Mouse (Mus musculus) adrenal gland, adult 18-20 months (tissue): ENCODE data around the gene Steap3. TPM values are rescaled to one million over a fixed set of nuclear protein-coding genes. Genes with fewer than 3 reads are reported as not detected.

Experiments
- DNase-seq, 2 experiments: peaks; one replicate each; pipeline ENCODE4 v3.0.0; 2021 to 2022; ENCODE audit warnings: low spot score in 2 of 2
- total RNA-seq, 2 experiments: library from RNA; stranded (reverse); gene quantifications; 1 replicate in 1 of 2; 2 replicates in 1 of 2; pipeline ENCODE4 v1.2.3; 2021

Gene Steap3
- total RNA-seq, 2 experiments from 2014 or later, result 21.7 to 27.8 TPM

- no peak for DNase-seq
These were observed 21.3 kb downstream of the Steap3 start for GRCm38 (mm10) chr1:120251193-120251592.

- no peak for DNase-seq
These were observed 21.9 kb downstream of the Steap3 start for GRCm38 (mm10) chr1:120250586-120250985.

GRCm38 (mm10) chr1:120249842-120250241 is 22.7 kb downstream of the Steap3 start:
- no peak for DNase-seq

DNA sequence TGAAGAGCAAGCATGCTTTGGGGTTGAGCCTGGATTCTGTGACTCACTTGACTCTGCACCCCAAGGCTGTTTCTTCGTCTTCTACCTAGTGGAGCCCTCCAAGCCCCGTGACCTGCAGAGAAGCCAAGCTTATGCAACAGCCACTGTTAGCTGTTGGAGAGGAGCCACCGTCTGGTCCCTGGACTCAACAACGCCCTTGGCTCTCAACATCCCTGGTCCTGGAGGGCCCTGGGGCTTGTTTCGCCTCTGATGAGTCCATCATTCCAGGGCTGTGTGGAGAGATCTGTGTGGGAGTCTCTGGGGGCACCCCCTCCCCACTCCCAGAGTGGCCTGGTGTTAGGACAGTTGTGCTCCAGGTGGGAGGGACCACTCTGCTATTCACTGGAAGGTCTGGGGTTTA is 24.3 kb downstream of the Steap3 start:
- DNase-seq, result peak; percentile 58 to 65

DNA sequence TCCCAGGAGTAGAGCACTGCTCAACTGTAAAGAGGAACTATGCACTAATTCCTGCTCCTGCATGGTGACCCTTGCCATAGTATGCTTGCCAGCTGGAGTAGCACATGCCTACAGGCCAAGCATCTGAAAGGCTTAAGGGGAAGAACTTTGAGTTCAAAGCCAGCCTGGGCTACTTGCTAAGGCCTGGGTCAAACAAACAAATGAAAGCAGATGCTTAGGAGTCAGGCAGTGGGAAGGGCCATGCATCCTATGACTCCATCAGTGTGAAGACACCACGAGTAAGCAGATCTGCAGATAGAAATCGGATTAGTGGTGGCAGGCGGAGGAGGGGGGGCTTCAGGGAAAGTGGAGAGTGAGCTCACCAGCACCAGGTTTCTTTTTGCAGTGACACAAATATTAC is 25.2 kb downstream of the Steap3 start:
- DNase-seq, result no peak

DNA sequence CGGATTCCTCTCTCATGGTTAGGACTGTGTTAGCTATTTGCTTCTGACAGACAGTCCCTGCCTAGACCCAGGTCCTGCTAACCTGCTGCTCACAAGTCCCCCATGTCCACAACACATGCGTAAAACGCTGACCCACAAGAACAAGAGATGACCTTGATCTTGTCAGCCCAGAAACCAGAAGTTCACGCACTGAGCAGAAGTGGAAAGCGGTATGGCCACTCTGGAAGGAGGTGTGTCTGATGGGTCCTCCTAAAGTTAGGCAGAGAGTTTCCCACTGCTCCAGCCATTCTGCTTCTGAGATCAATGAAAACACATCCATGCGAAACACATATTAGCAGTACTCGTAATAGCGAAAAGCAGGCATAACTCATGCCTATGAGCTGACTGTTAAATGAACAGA is 25.6 kb downstream of the Steap3 start:
- DNase-seq, result no peak

- no peak for DNase-seq
These were observed 26.8 kb downstream of the Steap3 start for GRCm38 (mm10) chr1:120245661-120246131.

DNA sequence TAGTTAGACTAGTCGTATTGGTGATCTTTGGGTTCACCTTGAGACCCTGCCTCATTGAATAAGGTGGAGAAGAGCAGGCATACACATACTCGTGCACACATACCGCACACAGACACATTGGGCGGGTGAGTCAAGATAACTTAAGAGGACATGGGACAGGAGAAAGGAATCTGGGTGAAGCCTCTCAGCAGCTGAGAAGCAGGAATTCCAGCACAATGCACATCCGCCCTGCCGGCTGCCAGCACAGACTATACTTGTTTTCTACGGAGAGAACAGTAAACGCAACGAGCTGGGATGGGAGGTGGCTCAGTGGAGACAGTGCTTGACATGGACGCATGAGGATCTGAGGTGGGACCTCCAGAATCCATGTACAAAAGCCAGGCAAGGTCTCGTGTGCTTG is 27.9 kb downstream of the Steap3 start:
- no peak for DNase-seq

DNA sequence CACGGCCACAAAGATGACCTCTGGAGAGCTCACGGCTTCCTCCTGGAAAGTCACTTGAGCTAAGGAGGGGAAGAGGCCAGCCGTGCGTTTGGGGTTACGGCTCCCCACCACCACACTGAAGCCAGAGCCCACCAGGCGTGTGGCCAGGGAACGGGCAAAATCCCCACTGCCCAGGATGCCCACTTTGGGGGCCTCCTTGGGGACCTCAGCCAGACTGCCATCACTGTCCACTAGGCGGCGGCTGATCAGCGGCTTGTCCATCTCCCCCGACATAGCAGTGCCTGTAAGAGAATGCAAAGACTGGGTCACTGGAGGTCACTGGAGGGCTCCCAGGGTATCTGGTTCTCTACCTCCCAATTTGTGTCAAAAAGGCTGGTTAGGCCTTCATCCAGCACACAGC is 28.5 kb downstream of the Steap3 start:
- no peak for DNase-seq

GRCm38 (mm10) chr1:120237068-120237467 is 35.4 kb downstream of the Steap3 start:
- no peak for DNase-seq

- peak in 1 of 2 experiments; percentile 36 for DNase-seq
These were observed 36.1 kb downstream of the Steap3 start for GRCm38 (mm10) chr1:120236424-120236823.

GRCm38 (mm10) chr1:120235631-120236215 is 36.8 kb downstream of the Steap3 start:
- no peak for DNase-seq

- DNase-seq, result no peak
These were observed 40.3 kb downstream of the Steap3 start for GRCm38 (mm10) chr1:120232170-120232569.

DNA sequence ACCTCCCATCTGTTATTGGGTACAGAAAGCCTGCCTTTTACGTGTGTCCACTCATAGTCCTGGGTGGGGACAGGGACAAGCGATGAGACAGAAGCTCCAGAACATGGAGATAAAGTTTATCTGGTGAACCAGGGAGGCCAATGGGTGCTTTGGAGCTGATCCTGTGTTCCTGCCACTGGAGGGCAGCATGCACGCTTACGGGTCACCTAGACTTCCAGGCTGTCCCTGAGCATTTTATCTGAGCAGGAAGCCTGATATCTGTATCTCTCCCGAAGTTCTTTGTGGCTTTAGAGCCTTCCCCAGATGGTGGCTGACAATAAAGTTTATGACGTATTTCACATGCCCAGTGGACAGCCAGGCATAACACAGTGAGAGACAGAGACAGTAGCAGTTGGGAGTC is 41.2 kb downstream of the Steap3 start:
- peak in 1 of 2 experiments; percentile 44 for DNase-seq

- no peak for DNase-seq
These were observed 42.6 kb downstream of the Steap3 start for GRCm38 (mm10) chr1:120229723-120230471.

DNA sequence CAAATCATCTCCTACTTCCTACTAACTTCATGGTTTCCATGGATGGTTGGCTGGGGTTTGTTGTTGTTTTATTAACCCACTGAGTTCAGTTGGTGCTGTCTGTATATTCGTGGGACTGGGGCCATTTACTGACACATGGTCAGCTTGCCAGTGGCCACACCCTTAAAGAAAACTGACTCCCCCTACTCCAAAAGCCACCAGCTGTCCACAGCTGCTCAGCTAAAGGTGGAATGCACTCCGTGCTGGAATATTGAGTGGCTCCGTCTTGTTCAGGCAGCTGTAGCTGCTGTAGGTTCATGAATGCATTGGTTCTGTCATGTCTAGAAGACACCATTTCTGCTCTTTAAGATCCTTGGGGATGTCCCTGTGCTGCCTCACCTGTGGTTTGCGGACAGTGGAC is 48.9 kb downstream of the Steap3 start:
- DNase-seq, result no peak

DNA sequence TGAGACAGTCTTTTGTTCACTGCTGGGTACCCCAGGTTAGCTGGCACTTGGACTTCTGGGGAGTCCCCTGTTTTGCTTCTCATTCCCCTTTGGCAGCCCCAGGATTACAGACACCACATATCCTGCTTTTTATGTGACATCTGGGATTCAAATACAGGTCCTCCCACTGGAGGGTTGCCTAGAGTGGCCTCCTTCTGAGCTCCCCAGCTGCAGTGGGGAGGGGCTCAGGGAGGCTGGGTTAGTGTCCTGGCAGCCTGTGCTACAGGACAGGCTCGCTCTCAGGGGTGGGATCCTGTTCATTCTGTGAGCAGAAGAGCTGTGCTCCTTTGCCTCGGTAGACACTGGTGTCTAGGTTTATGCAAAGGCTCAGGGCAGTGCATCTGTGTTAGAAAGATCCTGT is 51.2 kb downstream of the Steap3 start:
- no peak for DNase-seq

DNA sequence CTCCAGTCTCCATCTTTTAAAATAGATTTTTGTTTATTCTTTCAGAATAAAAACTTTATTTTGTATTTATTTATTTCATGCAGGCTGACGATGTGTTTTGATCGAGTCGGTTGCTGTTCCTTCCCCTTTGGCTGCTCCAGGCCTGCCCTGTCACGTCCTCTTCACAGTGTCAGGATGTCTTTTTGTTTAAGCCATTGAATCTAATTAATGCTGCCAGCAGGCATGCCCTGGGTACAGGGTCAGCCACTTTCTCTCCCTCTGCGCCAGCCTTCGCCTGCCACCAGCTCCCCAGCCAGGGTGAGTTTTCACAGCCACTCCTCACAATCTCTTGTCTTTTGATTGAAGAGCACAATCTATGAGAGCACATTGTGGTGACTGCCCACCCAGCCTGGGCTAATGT is 51.7 kb downstream of the Steap3 start:
- no peak for DNase-seq

- no peak for DNase-seq
These were observed 63.8 kb downstream of the Steap3 start for GRCm38 (mm10) chr1:120208502-120209230.

- peak in 1 of 2 experiments; percentile 22 for DNase-seq
These were observed 64.9 kb downstream of the Steap3 start for GRCm38 (mm10) chr1:120207568-120207967.

DNA sequence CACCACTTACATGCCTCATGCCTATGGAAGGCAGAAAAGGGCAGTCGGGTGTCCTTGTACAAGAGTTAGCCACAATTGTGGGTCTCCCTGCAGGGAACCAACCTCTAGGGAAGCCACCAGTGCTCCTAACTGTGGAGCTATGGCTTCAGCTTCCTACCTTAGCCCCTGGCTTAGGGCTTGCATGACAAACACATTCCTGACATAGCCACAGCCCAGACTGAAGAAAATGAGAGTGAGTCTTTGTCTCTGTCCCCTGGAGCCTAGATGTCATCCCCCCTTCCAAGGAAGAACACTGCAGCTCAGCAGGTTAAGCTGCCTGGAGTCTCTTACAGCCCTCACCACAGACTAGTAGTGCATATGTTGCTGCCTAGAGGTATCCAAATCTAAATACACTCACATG is 67.7 kb downstream of the Steap3 start:
- no peak for DNase-seq

DNA sequence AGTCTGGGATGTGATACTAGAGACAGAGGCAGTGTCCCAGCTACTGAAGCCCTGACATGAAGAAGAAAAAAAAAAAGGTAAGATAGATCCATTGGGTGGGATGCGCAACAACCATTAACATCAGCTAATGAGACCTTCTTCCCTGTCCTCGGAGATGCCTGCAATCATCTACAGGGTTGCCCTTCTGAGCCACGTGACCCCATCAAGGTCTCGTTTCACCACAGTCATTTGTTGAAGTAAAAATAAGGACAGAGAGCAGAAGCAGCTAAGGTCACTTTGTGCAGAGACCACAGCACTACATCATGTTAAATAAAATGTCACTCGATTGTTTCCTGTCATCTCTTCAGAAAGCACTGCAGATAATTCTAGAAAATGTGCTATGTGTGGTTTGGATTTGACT is 68.7 kb downstream of the Steap3 start:
- no peak for DNase-seq
